Mouse (Mus musculus) limb, embryonic 15.5 days (tissue): ENCODE data around the gene Olfr91. TPM values are rescaled to one million over a fixed set of nuclear protein-coding genes. Genes with fewer than 3 reads are reported as not detected.

Experiments
- ATAC-seq: fragments of 200-750 bp; cut with Nextera tagmentation; 2 replicates; pipeline ENCODE4 v1.8.0; 2017; ENCODE audit warnings: low read depth, moderate TSS enrichment; ENCODE audit not compliant: insufficient number of reproducible peaks, low FRiP score, low TSS enrichment
- H3K27ac ChIP-seq: fragments of 300-500 bp; sonication (generic); 2 replicates; pipeline ENCODE4 v1.5.1; 2015; ENCODE audit warnings: moderate library complexity, mild to moderate bottlenecking, inconsistent platforms
- H3K27me3 ChIP-seq: fragments of 300-500 bp; sonication (generic); 2 replicates; pipeline ENCODE4 v1.6.1; 2015; ENCODE audit warnings: inconsistent platforms
- H3K36me3 ChIP-seq: fragments of 300-500 bp; sonication (generic); 2 replicates; pipeline ENCODE4 v1.6.1; 2015; ENCODE audit warnings: inconsistent platforms
- H3K4me1 ChIP-seq: fragments of 300-500 bp; sonication (generic); 2 replicates; pipeline ENCODE4 v1.6.1; 2015; ENCODE audit warnings: inconsistent platforms
- H3K4me2 ChIP-seq: fragments of 300-500 bp; sonication (generic); 2 replicates; pipeline ENCODE4 v1.6.1; 2015; ENCODE audit warnings: mild to moderate bottlenecking, inconsistent platforms
- H3K4me3 ChIP-seq: fragments of 300-500 bp; sonication (generic); 2 replicates; pipeline ENCODE4 v1.5.1; 2015; ENCODE audit warnings: mild to moderate bottlenecking, inconsistent platforms
- H3K9ac ChIP-seq: fragments of 300-500 bp; sonication (generic); 2 replicates; pipeline ENCODE4 v1.6.1; 2015; ENCODE audit warnings: inconsistent platforms
- H3K9me3 ChIP-seq: fragments of 300-500 bp; sonication (generic); 2 replicates; pipeline ENCODE4 v1.6.1; 2016; ENCODE audit warnings: inconsistent platforms
- WGBS: fragments of 180-500 bp; shearing (Covaris S2); methylation state at CpG from one replicate; pipeline ENCODE4 v1.1.7; 2015; 5-methylcytosine and 5-hydroxymethylcytosine counted together
- polyA plus RNA-seq: library from polyadenylated mRNA; unstranded; fragments of >200 nt; fragmentation: Nextera tagmentation; extraction: Ambion mirVana; gene quantifications from 2 replicates; pipeline ENCODE4 v1.2.1, GENCODE M21; 2015

Gene Olfr91
- polyA plus RNA-seq, 1 experiment from 2014 or later, result not detected

DNA sequence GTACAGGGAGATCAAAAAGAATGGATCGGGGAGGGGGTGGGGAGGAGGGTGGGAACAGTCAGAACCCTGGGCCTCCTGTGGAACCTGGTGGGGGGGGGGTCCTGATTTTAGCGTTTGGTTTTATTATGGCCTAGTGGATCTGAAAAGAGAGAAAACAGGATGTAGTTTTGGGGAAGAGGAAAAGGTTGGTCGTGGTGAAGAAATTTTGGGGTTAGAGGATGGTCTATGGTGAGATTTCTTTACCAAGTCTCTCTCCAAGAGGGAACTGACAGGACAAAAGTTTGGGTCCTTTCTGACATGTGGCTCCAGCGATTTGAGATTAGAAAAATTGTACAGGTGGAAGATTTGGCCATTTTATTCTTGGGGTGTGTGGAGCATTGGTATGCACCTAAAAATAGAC, 46.3 kb downstream of the Olfr91 start:
- no peak for ATAC-seq
- 54% methylated on average over 4 of the region's 4 CpGs for WGBS
- Histone ChIP-seq H3K9me3 (no peaks in the 10 kb centered on the region), H3K9ac (no peak overlapping the region), H3K4me2 (no peak overlapping the region), H3K27ac (no peak overlapping the region), H3K27me3 (peaks cover 4% of the 10 kb centered on the region), H3K4me1 (peaks cover 34% of the 10 kb centered on the region), H3K4me3 (no peak overlapping the region), H3K36me3 (peaks cover 28% of the 10 kb centered on the region)

GRCm38 (mm10) chr17:37050876-37051275, 47.2 kb downstream of the Olfr91 start:
- Histone ChIP-seq H3K27ac (no peak overlapping the region), H3K9ac (peak overlapping the region; percentile 55), H3K27me3 (peaks cover 4% of the 10 kb centered on the region), H3K36me3 (peaks cover 19% of the 10 kb centered on the region; the same call in 1 of the 2 replicates), H3K4me1 (peaks cover 37% of the 10 kb centered on the region), H3K4me2 (peak overlapping the region; percentile 92), H3K4me3 (peak overlapping the region; percentile 64), H3K9me3 (no peaks in the 10 kb centered on the region)
- 8% methylated on average over 16 of the region's 27 CpGs for WGBS
- ATAC-seq, result no peak

DNA sequence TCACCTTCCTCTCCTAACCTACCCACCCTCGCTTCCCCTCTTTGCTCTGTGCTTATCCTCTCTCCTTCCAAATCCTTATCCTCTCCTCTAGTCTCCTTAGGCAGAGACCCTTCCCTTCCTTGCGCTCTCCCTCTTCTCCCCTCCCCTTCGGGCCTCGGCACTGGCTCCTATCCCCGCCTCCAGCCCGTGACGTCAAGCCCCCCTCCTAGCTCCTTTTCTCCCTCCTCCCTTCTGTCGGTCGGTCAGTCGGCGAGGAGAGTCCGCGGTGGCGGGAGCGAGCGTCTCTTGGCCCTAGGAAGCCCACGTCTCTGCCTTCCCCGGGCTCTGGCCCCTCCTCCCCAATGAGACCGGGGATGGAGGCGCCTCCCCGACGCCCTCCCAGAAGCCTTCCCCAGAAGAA, 47.7 kb downstream of the Olfr91 start:
- no peaks in the 10 kb centered on the region for H3K9me3 ChIP-seq
- H3K4me2 ChIP-seq, result peak overlapping the region; percentile 92
- 1% methylated on average over 22 of the region's 22 CpGs for WGBS
- peaks cover 14% of the 10 kb centered on the region; the same call in 1 of the 2 replicates for H3K36me3 ChIP-seq
- peak overlapping the region; percentile 55 for H3K9ac ChIP-seq
- H3K27ac ChIP-seq, result peak overlapping the region; percentile 51; the same call in 1 of the 2 replicates
- peak overlapping the region; percentile 64 for H3K4me3 ChIP-seq
- H3K4me1 ChIP-seq, result peaks cover 40% of the 10 kb centered on the region
- peaks cover 4% of the 10 kb centered on the region for H3K27me3 ChIP-seq
- 0 out of 2 replicates have a peak, but pooled peaks have one; percentile 25 for ATAC-seq

- H3K9me3 ChIP-seq, result no peaks in the 10 kb centered on the region
- peaks cover 45% of the 10 kb centered on the region for H3K4me1 ChIP-seq
- ATAC-seq, result no peak
- peaks cover 4% of the 10 kb centered on the region for H3K27me3 ChIP-seq
- 3% methylated on average over 39 of the region's 39 CpGs for WGBS
- peak overlapping the region; percentile 1; the same call in 1 of the 2 replicates for H3K9ac ChIP-seq
- H3K4me2 ChIP-seq, result peak overlapping the region; percentile 92
- peak overlapping the region; percentile 64 for H3K4me3 ChIP-seq
- peak overlapping the region; percentile 51; the same call in 1 of the 2 replicates for H3K27ac ChIP-seq
- H3K36me3 ChIP-seq, result peaks cover 9% of the 10 kb centered on the region; the same call in 1 of the 2 replicates
These were observed 48.3 kb downstream of the Olfr91 start for GRCm38 (mm10) chr17:37049570-37050310.

GRCm38 (mm10) chr17:37048383-37048782, 49.7 kb downstream of the Olfr91 start:
- H3K27me3 ChIP-seq, result peaks cover 4% of the 10 kb centered on the region
- no peak overlapping the region for H3K4me2 ChIP-seq
- H3K9me3 ChIP-seq, result no peaks in the 10 kb centered on the region
- H3K9ac ChIP-seq, result no peak overlapping the region
- no peak for ATAC-seq
- H3K27ac ChIP-seq, result no peak overlapping the region
- H3K4me3 ChIP-seq, result no peak overlapping the region
- WGBS, result 65% methylated on average over 7 of the region's 7 CpGs
- no peaks in the 10 kb centered on the region for H3K36me3 ChIP-seq
- peaks cover 45% of the 10 kb centered on the region for H3K4me1 ChIP-seq

DNA sequence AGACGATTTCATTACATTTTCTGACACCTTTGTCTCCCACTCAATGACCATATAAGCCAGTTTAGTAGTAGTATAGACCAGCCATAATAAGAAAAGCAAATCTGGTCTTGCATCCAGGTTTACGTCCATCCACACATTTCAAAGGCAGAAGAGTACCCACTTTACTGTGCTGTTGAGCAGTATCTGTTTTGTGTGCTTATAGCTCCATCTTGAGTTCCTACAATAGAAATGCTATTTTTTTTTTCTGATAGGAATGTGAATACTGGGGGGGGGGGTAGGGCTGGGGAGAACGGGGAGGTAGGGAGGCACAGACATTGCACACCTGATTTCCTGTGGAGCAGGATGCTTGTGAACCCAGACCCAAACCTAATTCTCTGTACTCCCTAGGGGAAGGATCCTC, 50.1 kb downstream of the Olfr91 start:
- Histone ChIP-seq H3K4me3 (no peak overlapping the region), H3K27me3 (peaks cover 4% of the 10 kb centered on the region)
- WGBS, result 25% methylated on average over 3 of the region's 3 CpGs

GRCm38 (mm10) chr17:37047332-37047976, 50.6 kb downstream of the Olfr91 start:
- H3K4me3 ChIP-seq, result peak overlapping the region; percentile 80
- H3K27ac ChIP-seq, result no peak overlapping the region
- 20% methylated on average over 19 of the region's 19 CpGs for WGBS
- H3K4me2 ChIP-seq, result peak overlapping the region; percentile 94
- H3K9me3 ChIP-seq, result no peaks in the 10 kb centered on the region
- no peak overlapping the region for H3K9ac ChIP-seq
- peaks cover 45% of the 10 kb centered on the region for H3K4me1 ChIP-seq
- no peak for ATAC-seq
- H3K36me3 ChIP-seq, result no peaks in the 10 kb centered on the region
- H3K27me3 ChIP-seq, result peaks cover 4% of the 10 kb centered on the region

More for the DNA sequence above, 50.1 kb downstream of the Olfr91 start:
- Histone ChIP-seq H3K9me3 (no peaks in the 10 kb centered on the region), H3K4me2 (no peak overlapping the region), H3K4me1 (peaks cover 45% of the 10 kb centered on the region), H3K9ac (no peak overlapping the region), H3K36me3 (no peaks in the 10 kb centered on the region), H3K27ac (no peak overlapping the region)
- ATAC-seq, result no peak

GRCm38 (mm10) chr17:37046312-37047112, 51.6 kb downstream of the Olfr91 start:
- Histone ChIP-seq H3K4me3 (peak overlapping the region; percentile 80), H3K4me2 (peak overlapping the region; percentile 94), H3K27ac (peak overlapping the region; percentile 87), H3K9me3 (no peaks in the 10 kb centered on the region), H3K27me3 (peaks cover 4% of the 10 kb centered on the region), H3K4me1 (peaks cover 43% of the 10 kb centered on the region), H3K9ac (peak overlapping the region; percentile 82), H3K36me3 (no peaks in the 10 kb centered on the region)
- peak; percentile 66 for ATAC-seq
- WGBS, result under 1% methylated on average over 41 of the region's 58 CpGs

DNA sequence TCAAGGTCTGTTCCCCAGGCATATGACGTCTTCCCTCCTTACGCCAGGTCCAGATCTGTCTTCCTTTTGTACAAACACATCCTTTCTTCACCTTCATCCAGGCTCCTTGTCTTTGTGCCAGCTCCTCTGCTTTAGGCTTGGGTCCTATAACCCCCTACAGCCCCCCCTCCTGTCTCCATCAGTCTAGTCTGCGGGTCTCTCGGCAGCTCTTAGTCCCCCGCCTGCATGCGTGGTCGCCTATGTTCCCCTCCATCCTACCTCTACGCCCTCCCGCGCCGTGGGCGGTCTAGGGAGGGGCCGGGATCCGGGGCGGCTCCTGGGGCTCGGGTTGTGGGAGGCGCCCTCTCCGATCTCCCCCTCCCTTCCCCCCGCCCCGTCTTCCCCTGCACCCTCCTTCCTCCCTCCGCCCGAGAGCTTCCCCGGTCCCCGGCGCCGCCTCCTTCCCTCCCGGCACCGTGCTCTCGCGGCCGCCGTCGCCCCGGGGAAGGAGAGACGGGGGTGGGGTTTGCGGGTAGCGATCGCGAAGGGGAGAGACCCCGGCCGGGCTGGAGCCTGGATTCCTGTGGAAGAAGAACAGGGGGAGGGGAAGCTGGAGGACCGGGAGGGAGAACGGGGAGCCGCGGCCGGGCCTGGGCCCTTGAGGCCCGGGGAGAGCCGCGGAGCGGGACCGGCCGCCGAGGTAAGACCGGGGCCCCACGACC, 52.3 kb downstream of the Olfr91 start, which contains the start of gene Gabbr1:
TSS of gene Gabbr1 (plus strand) at position 356 of the 701 bp plus-strand sequence.
- no peaks in the 10 kb centered on the region for H3K9me3 ChIP-seq
- H3K9ac ChIP-seq, result peak within 1 kb of the TSS; percentile 82
- H3K27me3 ChIP-seq, result peaks cover 4% of the 10 kb centered on the region
- peak; percentile 87 for ATAC-seq
- peak within 1 kb of the TSS; percentile 80 for H3K4me3 ChIP-seq
- no peaks in the 10 kb centered on the region for H3K36me3 ChIP-seq
- peaks cover 36% of the 10 kb centered on the region for H3K4me1 ChIP-seq
- H3K4me2 ChIP-seq, result peak within 1 kb of the TSS; percentile 94
- H3K27ac ChIP-seq, result peak within 1 kb of the TSS; percentile 87
- WGBS, result 1% methylated on average over 44 of the region's 55 CpGs

DNA sequence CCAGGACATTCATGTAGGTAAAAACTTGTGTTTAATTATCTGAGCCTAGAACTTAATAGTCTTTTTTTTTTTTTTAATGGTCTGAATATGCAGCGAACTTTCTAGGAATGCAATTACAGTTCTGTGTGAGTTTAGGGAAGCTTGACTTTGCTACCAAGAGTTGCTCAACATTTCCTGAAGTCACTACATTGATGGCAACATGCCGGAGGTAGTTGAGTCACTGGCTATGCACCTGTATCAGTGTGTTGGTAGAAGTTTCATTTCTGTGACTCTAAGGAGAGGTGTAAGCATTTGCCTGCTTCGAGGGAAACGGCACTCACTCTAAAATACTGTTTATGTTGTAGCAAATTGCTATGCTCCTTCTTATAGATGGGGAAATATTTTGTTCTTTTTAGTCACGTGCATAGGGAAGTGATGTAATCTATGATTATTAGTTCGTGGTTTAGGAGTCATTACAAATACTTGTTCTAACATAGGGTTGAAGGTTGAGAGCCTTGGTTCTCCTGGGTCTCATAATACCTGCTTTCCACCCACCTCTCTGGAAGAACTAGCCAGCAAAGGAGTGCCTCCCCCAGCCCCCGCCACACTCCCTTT, 53.3 kb downstream of the Olfr91 start:
- Histone ChIP-seq H3K9ac (no peak overlapping the region), H3K4me2 (peak overlapping the region; percentile 94), H3K4me3 (peak overlapping the region; percentile 80; the same call in 1 of the 2 replicates), H3K27me3 (peaks cover 4% of the 10 kb centered on the region), H3K36me3 (no peaks in the 10 kb centered on the region), H3K9me3 (no peaks in the 10 kb centered on the region), H3K4me1 (peaks cover 27% of the 10 kb centered on the region), H3K27ac (peak overlapping the region; percentile 87; the same call in 1 of the 2 replicates)
- ATAC-seq, result no peak
- 57% methylated on average over 7 of the region's 7 CpGs for WGBS
